Mouse (Mus musculus): Measurements from ENCODE around the gene Ccnf. TPM values are rescaled to one million over a fixed set of nuclear protein-coding genes. Genes with fewer than 3 reads are reported as not detected.

Ccnf gene
- polyA plus RNA-seq, 1 experiment from 2014 or later: 67.1 TPM

DNA sequence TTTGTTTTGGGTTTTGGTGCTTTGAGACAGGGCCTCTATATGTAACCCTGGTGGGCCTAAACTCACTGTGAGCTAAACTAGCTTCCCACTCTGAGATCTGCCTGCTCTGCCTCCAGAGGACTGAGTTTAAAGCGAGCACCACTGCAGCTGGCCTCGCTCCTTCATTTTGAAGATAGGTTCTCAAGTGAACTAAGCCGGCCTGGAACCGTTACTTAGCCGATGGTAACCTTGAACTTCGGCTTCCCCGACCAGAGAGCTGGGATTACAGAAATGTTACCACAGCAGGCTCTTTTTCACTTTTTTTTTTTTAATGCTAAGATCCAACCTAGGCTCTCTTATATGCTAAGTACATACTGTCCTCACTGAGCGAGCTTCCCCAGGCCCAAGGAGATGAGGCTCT, 58.0 kb downstream of the Ccnf start:
- H3K9me3 ChIP-seq (ENCODE audit: control insufficient read depth, low read depth, low read length): no peaks in the 10 kb centered on the region
- H3K4me1 ChIP-seq (ENCODE audit: control insufficient read depth, insufficient read depth, low read length): no peaks in the 10 kb centered on the region
- no peak overlapping the region for H3K4me2 ChIP-seq (replicated peaks; ENCODE audit: low read depth, low read length)
- no peak overlapping the region for H3K4me3 ChIP-seq (ENCODE audit: low read depth, low read length)
- H3K27ac ChIP-seq (ENCODE audit: low read length): no peak overlapping the region
- ATAC-seq (ENCODE audit: insufficient number of reproducible peaks, insufficient read depth, low FRiP score, low read depth): no peak
- H3K27me3 ChIP-seq (ENCODE audit: control insufficient read depth, insufficient read depth, low read length): no peaks in the 10 kb centered on the region
- WGBS: 83% methylated on average over 8 of the region's 8 CpGs
- H3K36me3 ChIP-seq (ENCODE audit: control insufficient read depth, insufficient read depth, low read length): no peaks in the 10 kb centered on the region
- H3K9ac ChIP-seq (replicated peaks; ENCODE audit: low read depth, low read length): no peak overlapping the region

DNA sequence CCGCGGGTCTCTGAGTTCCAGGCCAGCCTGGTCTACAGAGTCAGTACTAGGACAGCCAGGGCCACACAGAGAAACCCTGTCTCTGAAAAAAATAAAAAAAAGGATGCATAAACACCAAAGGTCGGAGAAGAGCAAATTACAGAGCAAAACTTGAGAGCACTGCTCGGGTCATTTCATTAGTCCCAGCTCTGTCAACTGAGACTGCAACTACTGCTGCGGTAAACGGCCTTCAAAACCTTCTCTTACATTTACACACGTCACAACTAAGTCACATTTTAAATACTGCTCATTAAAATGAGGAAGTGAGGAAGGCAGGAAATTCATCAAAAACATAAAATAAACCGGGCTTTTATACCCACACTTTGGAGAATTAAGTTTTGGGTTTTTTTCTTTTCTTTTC, 58.4 kb downstream of the Ccnf start:
- Histone ChIP-seq H3K27me3 (ENCODE audit: control insufficient read depth, insufficient read depth, low read length) (no peaks in the 10 kb centered on the region), H3K9ac (replicated peaks; ENCODE audit: low read depth, low read length) (no peak overlapping the region), H3K4me3 (ENCODE audit: low read depth, low read length) (no peak overlapping the region), H3K4me2 (replicated peaks; ENCODE audit: low read depth, low read length) (no peak overlapping the region), H3K4me1 (ENCODE audit: control insufficient read depth, insufficient read depth, low read length) (no peaks in the 10 kb centered on the region), H3K9me3 (ENCODE audit: control insufficient read depth, low read depth, low read length) (no peaks in the 10 kb centered on the region), H3K27ac (ENCODE audit: low read length) (no peak overlapping the region), H3K36me3 (ENCODE audit: control insufficient read depth, insufficient read depth, low read length) (no peaks in the 10 kb centered on the region)
- no peak for ATAC-seq (ENCODE audit: insufficient number of reproducible peaks, insufficient read depth, low FRiP score, low read depth)
- 75% methylated on average over 8 of the region's 8 CpGs for WGBS

- no peak overlapping the region for H3K4me2 ChIP-seq (replicated peaks; ENCODE audit: low read depth, low read length)
- no peaks in the 10 kb centered on the region for H3K36me3 ChIP-seq (ENCODE audit: control insufficient read depth, insufficient read depth, low read length)
- H3K27me3 ChIP-seq (ENCODE audit: control insufficient read depth, insufficient read depth, low read length): no peaks in the 10 kb centered on the region
- H3K9ac ChIP-seq (replicated peaks; ENCODE audit: low read depth, low read length): no peak overlapping the region
- no peaks in the 10 kb centered on the region for H3K9me3 ChIP-seq (ENCODE audit: control insufficient read depth, low read depth, low read length)
- 81% methylated on average over 4 of the region's 4 CpGs for WGBS
- H3K4me3 ChIP-seq (ENCODE audit: low read depth, low read length): no peak overlapping the region
- no peaks in the 10 kb centered on the region for H3K4me1 ChIP-seq (ENCODE audit: control insufficient read depth, insufficient read depth, low read length)
- no peak overlapping the region for H3K27ac ChIP-seq (ENCODE audit: low read length)
- no peak for ATAC-seq (ENCODE audit: insufficient number of reproducible peaks, insufficient read depth, low FRiP score, low read depth)
Measured at GRCm38 (mm10) chr17:24191481-24191880, 59.8 kb downstream of the Ccnf start.

- Histone ChIP-seq H3K4me2 (replicated peaks; ENCODE audit: low read depth, low read length) (no peak overlapping the region), H3K27ac (ENCODE audit: low read length) (no peak overlapping the region), H3K27me3 (ENCODE audit: control insufficient read depth, insufficient read depth, low read length) (no peaks in the 10 kb centered on the region), H3K36me3 (ENCODE audit: control insufficient read depth, insufficient read depth, low read length) (peaks cover under 1% of the 10 kb centered on the region; the same call in 1 of the 2 replicates), H3K9ac (replicated peaks; ENCODE audit: low read depth, low read length) (no peak overlapping the region), H3K4me1 (ENCODE audit: control insufficient read depth, insufficient read depth, low read length) (no peaks in the 10 kb centered on the region), H3K9me3 (ENCODE audit: control insufficient read depth, low read depth, low read length) (no peaks in the 10 kb centered on the region), H3K4me3 (ENCODE audit: low read depth, low read length) (no peak overlapping the region)
- WGBS: 90% methylated on average over 2 of the region's 2 CpGs
- ATAC-seq (ENCODE audit: insufficient number of reproducible peaks, insufficient read depth, low FRiP score, low read depth): no peak
Measured at GRCm38 (mm10) chr17:24190934-24191333, 60.4 kb downstream of the Ccnf start.

DNA sequence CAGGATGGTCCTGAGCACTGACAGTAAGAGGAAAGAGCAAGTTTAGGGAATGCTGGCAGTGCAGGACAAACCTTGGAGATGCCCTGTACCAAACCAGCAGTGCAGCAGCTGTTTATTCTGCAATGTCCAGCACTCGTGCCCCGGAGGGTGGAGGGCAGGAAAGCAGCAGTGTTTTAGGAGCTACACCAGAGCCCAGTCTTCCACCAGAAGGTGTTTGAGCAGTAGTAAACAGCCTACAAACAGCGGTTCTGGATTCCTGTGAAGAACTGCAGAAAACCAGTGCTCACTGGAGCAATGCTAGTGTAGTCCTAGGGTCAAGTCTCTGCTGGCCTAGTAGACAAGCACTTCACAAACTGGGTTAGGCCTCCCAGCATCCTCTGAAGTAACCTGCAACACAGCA, 77.0 kb downstream of the Ccnf start:
- 80% methylated on average over 3 of the region's 3 CpGs for WGBS
- H3K9ac ChIP-seq (replicated peaks; ENCODE audit: low read depth, low read length): no peak overlapping the region
- no peak for ATAC-seq (ENCODE audit: insufficient number of reproducible peaks, insufficient read depth, low FRiP score, low read depth)
- no peaks in the 10 kb centered on the region for H3K27me3 ChIP-seq (ENCODE audit: control insufficient read depth, insufficient read depth, low read length)
- H3K27ac ChIP-seq (ENCODE audit: low read length): no peak overlapping the region
- H3K4me2 ChIP-seq (replicated peaks; ENCODE audit: low read depth, low read length): no peak overlapping the region
- H3K4me1 ChIP-seq (ENCODE audit: control insufficient read depth, insufficient read depth, low read length): 0 out of 2 replicates have a peak, but pooled peaks cover 4% of the 10 kb centered on the region
- no peaks in the 10 kb centered on the region for H3K9me3 ChIP-seq (ENCODE audit: control insufficient read depth, low read depth, low read length)
- no peaks in the 10 kb centered on the region for H3K36me3 ChIP-seq (ENCODE audit: control insufficient read depth, insufficient read depth, low read length)
- no peak overlapping the region for H3K4me3 ChIP-seq (ENCODE audit: low read depth, low read length)

GRCm38 (mm10) chr17:24173423-24173822, 77.9 kb downstream of the Ccnf start:
- H3K4me3 ChIP-seq (ENCODE audit: low read depth, low read length): no peak overlapping the region
- ATAC-seq (ENCODE audit: insufficient number of reproducible peaks, insufficient read depth, low FRiP score, low read depth): no peak
- no peaks in the 10 kb centered on the region for H3K9me3 ChIP-seq (ENCODE audit: control insufficient read depth, low read depth, low read length)
- no peaks in the 10 kb centered on the region for H3K36me3 ChIP-seq (ENCODE audit: control insufficient read depth, insufficient read depth, low read length)
- H3K4me2 ChIP-seq (replicated peaks; ENCODE audit: low read depth, low read length): no peak overlapping the region
- no peaks in the 10 kb centered on the region for H3K27me3 ChIP-seq (ENCODE audit: control insufficient read depth, insufficient read depth, low read length)
- WGBS: 10% methylated on average over 3 of the region's 3 CpGs
- no peak overlapping the region for H3K9ac ChIP-seq (replicated peaks; ENCODE audit: low read depth, low read length)
- H3K4me1 ChIP-seq (ENCODE audit: control insufficient read depth, insufficient read depth, low read length): 0 out of 2 replicates have a peak, but pooled peaks cover 4% of the 10 kb centered on the region
- no peak overlapping the region for H3K27ac ChIP-seq (ENCODE audit: low read length)

Small RNAs within 50 kb of the gene (microRNA-seq; reads per million reads assigned to microRNA genes)
- gene Mir5134 (2.9 reads per million, percentile 3 among the genes with 10 or more reads in this experiment), gene Mir6965 (1.3 reads per million)

Other genes starting within 250 kb of the Ccnf start
- gene Prss27, start 213.3 kb downstream of the Ccnf start, polyA plus RNA-seq (2014; fragmentation: Nextera tagmentation; extraction: Ambion mirVana): 0.20 and 0.46 TPM in 2 replicates
- 58.1 and 61.0 TPM in 2 replicates for gene Kctd5, start 178.0 kb downstream of the Ccnf start, polyA plus RNA-seq (2014; fragmentation: Nextera tagmentation; extraction: Ambion mirVana)
- gene Pdpk1, start 100.6 kb downstream of the Ccnf start, polyA plus RNA-seq (2014; fragmentation: Nextera tagmentation; extraction: Ambion mirVana): 43.9 and 44.3 TPM in 2 replicates
- gene Amdhd2, start 87.7 kb downstream of the Ccnf start, polyA plus RNA-seq (2014; fragmentation: Nextera tagmentation; extraction: Ambion mirVana): 28.2 and 29.7 TPM in 2 replicates
- gene Atp6v0c, start 81.8 kb downstream of the Ccnf start, polyA plus RNA-seq (2014; fragmentation: Nextera tagmentation; extraction: Ambion mirVana): 506 and 549 TPM in 2 replicates
- gene Tbc1d24, start 45.9 kb downstream of the Ccnf start, polyA plus RNA-seq (2014; fragmentation: Nextera tagmentation; extraction: Ambion mirVana): 6.3 and 8.3 TPM in 2 replicates
- 10.2 and 10.4 TPM in 2 replicates for gene Ntn3, start 42.0 kb downstream of the Ccnf start, polyA plus RNA-seq (2014; fragmentation: Nextera tagmentation; extraction: Ambion mirVana)
- 11.9 and 12.3 TPM in 2 replicates for gene Tedc2, start 30.6 kb downstream of the Ccnf start, polyA plus RNA-seq (2014; fragmentation: Nextera tagmentation; extraction: Ambion mirVana)
- not detected in 2 replicates for gene Abca17, start 99.6 kb upstream of the Ccnf start, polyA plus RNA-seq (2014; fragmentation: Nextera tagmentation; extraction: Ambion mirVana)
- gene Abca3, start 100.5 kb upstream of the Ccnf start, polyA plus RNA-seq (2014; fragmentation: Nextera tagmentation; extraction: Ambion mirVana): 16.3 and 16.4 TPM in 2 replicates
- gene Rnps1, start 163.1 kb upstream of the Ccnf start, polyA plus RNA-seq (2014; fragmentation: Nextera tagmentation; extraction: Ambion mirVana): 254 and 265 TPM in 2 replicates
- gene Eci1, start 175.2 kb upstream of the Ccnf start, polyA plus RNA-seq (2014; fragmentation: Nextera tagmentation; extraction: Ambion mirVana): 98.1 and 112 TPM in 2 replicates
- gene Dnase1l2, start 191.6 kb upstream of the Ccnf start, polyA plus RNA-seq (2014; fragmentation: Nextera tagmentation; extraction: Ambion mirVana): 2.6 and 3.1 TPM in 2 replicates
- 25.1 and 28.5 TPM in 2 replicates for gene E4f1, start 218.8 kb upstream of the Ccnf start, polyA plus RNA-seq (2014; fragmentation: Nextera tagmentation; extraction: Ambion mirVana)
- 51.7 and 57.0 TPM in 2 replicates for gene Pgp, start 218.9 kb upstream of the Ccnf start, polyA plus RNA-seq (2014; fragmentation: Nextera tagmentation; extraction: Ambion mirVana)
- gene Bricd5, start 222.4 kb upstream of the Ccnf start, polyA plus RNA-seq (2014; fragmentation: Nextera tagmentation; extraction: Ambion mirVana): 0.56 TPM in 1 of 2 replicates, not detected in the other
- 39.7 and 46.2 TPM in 2 replicates for gene Mlst8, start 227.6 kb upstream of the Ccnf start, polyA plus RNA-seq (2014; fragmentation: Nextera tagmentation; extraction: Ambion mirVana)
- gene Caskin1, start 237.1 kb upstream of the Ccnf start, polyA plus RNA-seq (2014; fragmentation: Nextera tagmentation; extraction: Ambion mirVana): 2.7 and 3.8 TPM in 2 replicates

Data from stomach, embryonic 14.5 days (tissue).